Mouse (Mus musculus) midbrain, embryonic 14.5 days (tissue): ENCODE data around the gene Atxn1. TPM values are rescaled to one million over a fixed set of nuclear protein-coding genes. Genes with fewer than 3 reads are reported as not detected.

Experiments used
- ATAC-seq: fragments of 200-750 bp; cut with Nextera tagmentation; 2 replicates; pipeline ENCODE4 v1.8.0; 2017; ENCODE audit warnings: moderate number of reproducible peaks, moderate library complexity; ENCODE audit not compliant: low FRiP score, low TSS enrichment
- DNase-seq: peaks from one replicate; pipeline ENCODE4 v3.0.0-alpha.2; 2015
- H3K27ac ChIP-seq: fragments of 300-500 bp; sonication (generic); replicated peaks from 2 replicates; pipeline ENCODE4 v1.5.1; 2014; ENCODE audit warnings: mild to moderate bottlenecking, low read depth, low read length, moderate library complexity
- H3K27me3 ChIP-seq: fragments of 300-500 bp; sonication (generic); 2 replicates; pipeline ENCODE4 v1.6.1; 2014; ENCODE audit warnings: low read length, control low read depth, mixed read lengths; ENCODE audit not compliant: control insufficient read depth, insufficient read depth
- H3K36me3 ChIP-seq: fragments of 300-500 bp; sonication (generic); 2 replicates; pipeline ENCODE4 v1.6.1; 2014; ENCODE audit warnings: low read length, control low read depth; ENCODE audit not compliant: control insufficient read depth, insufficient read depth
- H3K4me1 ChIP-seq: fragments of 300-500 bp; sonication (generic); 2 replicates; pipeline ENCODE4 v1.6.1; 2014; ENCODE audit warnings: mild to moderate bottlenecking, antibody characterized with exemption, low read length, control low read depth; ENCODE audit not compliant: control insufficient read depth, insufficient read depth
- H3K4me2 ChIP-seq: fragments of 300-500 bp; sonication (generic); 2 replicates; pipeline ENCODE4 v1.6.1; 2014; ENCODE audit warnings: mild to moderate bottlenecking, low read length, moderate library complexity
- H3K4me3 ChIP-seq: fragments of 300-500 bp; sonication (generic); replicated peaks from 2 replicates; pipeline ENCODE4 v1.5.1; 2014; ENCODE audit warnings: low read depth, low read length
- H3K9ac ChIP-seq: fragments of 300-500 bp; sonication (generic); replicated peaks from 2 replicates; pipeline ENCODE4 v1.6.1; 2014; ENCODE audit warnings: mild to moderate bottlenecking, low read length, moderate library complexity
- H3K9me3 ChIP-seq: fragments of 300-500 bp; sonication (generic); 2 replicates; pipeline ENCODE4 v1.6.1; 2016; ENCODE audit warnings: low read length, control low read depth, mixed read lengths; ENCODE audit not compliant: control insufficient read depth
- WGBS: fragments of 180-500 bp; shearing (Covaris S2); extraction: QIAGEN DNeasy Blood & Tissue Kit; methylation state at CpG from one replicate; pipeline ENCODE4 v1.1.7; 2014; 5-methylcytosine and 5-hydroxymethylcytosine counted together
- polyA plus RNA-seq: library from polyadenylated mRNA; unstranded; fragments of >200 nt; fragmentation: Nextera tagmentation; extraction: Ambion mirVana; gene quantifications from 2 replicates; pipeline ENCODE4 v1.2.1, GENCODE M21; 2014

Atxn1 gene
- polyA plus RNA-seq, 1 experiment from 2014 or later: 7.3 TPM

- 77% methylated on average over 13 of the region's 13 CpGs for WGBS
- Histone ChIP-seq H3K36me3 (no peaks in the 10 kb centered on the region), H3K27me3 (peaks cover 6% of the 10 kb centered on the region; the same call in 1 of the 2 replicates), H3K27ac (no peak overlapping the region), H3K4me2 (no peak overlapping the region), H3K4me1 (no peaks in the 10 kb centered on the region), H3K9ac (no peak overlapping the region), H3K4me3 (no peak overlapping the region), H3K9me3 (no peaks in the 10 kb centered on the region)
- DNase-seq (no peak), ATAC-seq (no peak)
Measured at GRCm38 (mm10) chr13:45861885-45862605, 102.8 kb downstream of the Atxn1 start.

GRCm38 (mm10) chr13:45861098-45861580 lies 103.7 kb downstream of the Atxn1 start:
- no peaks in the 10 kb centered on the region for H3K9me3 ChIP-seq
- 3% methylated on average over 10 of the region's 10 CpGs for WGBS
- no peak overlapping the region for H3K4me3 ChIP-seq
- H3K4me2 ChIP-seq: no peak overlapping the region
- no peak overlapping the region for H3K27ac ChIP-seq
- no peak for ATAC-seq
- no peak overlapping the region for H3K9ac ChIP-seq
- H3K36me3 ChIP-seq: no peaks in the 10 kb centered on the region
- DNase-seq: peak; percentile 59
- no peaks in the 10 kb centered on the region for H3K4me1 ChIP-seq
- peaks cover 6% of the 10 kb centered on the region; the same call in 1 of the 2 replicates for H3K27me3 ChIP-seq

GRCm38 (mm10) chr13:45859081-45859709 lies 105.6 kb downstream of the Atxn1 start:
- Histone ChIP-seq H3K36me3 (no peaks in the 10 kb centered on the region), H3K9me3 (no peaks in the 10 kb centered on the region), H3K4me3 (no peak overlapping the region), H3K9ac (no peak overlapping the region), H3K4me1 (no peaks in the 10 kb centered on the region), H3K27me3 (peaks cover 6% of the 10 kb centered on the region; the same call in 1 of the 2 replicates), H3K27ac (0 out of 2 replicates have a peak overlapping the region, but pooled peaks have one; percentile 13), H3K4me2 (no peak overlapping the region)
- ATAC-seq (no peak), DNase-seq (no peak)
- 66% methylated on average over 12 of the region's 12 CpGs for WGBS

GRCm38 (mm10) chr13:45857416-45857815 lies 107.4 kb downstream of the Atxn1 start:
- Histone ChIP-seq H3K36me3 (no peaks in the 10 kb centered on the region), H3K27ac (no peak overlapping the region), H3K9ac (no peak overlapping the region), H3K27me3 (no peaks in the 10 kb centered on the region), H3K4me3 (no peak overlapping the region), H3K4me2 (no peak overlapping the region), H3K9me3 (no peaks in the 10 kb centered on the region), H3K4me1 (no peaks in the 10 kb centered on the region)
- DNase-seq (no peak), ATAC-seq (no peak)
- 88% methylated on average over 8 of the region's 8 CpGs for WGBS

GRCm38 (mm10) chr13:45854531-45854930 lies 110.3 kb downstream of the Atxn1 start:
- no peaks in the 10 kb centered on the region for H3K36me3 ChIP-seq
- no peak overlapping the region for H3K27ac ChIP-seq
- H3K4me3 ChIP-seq: no peak overlapping the region
- ATAC-seq (no peak), DNase-seq (no peak)
- no peaks in the 10 kb centered on the region for H3K9me3 ChIP-seq
- H3K9ac ChIP-seq: no peak overlapping the region
- H3K4me2 ChIP-seq: no peak overlapping the region
- H3K4me1 ChIP-seq: no peaks in the 10 kb centered on the region
- WGBS: 69% methylated on average over 5 of the region's 5 CpGs
- no peaks in the 10 kb centered on the region for H3K27me3 ChIP-seq

GRCm38 (mm10) chr13:45853691-45854090 lies 111.1 kb downstream of the Atxn1 start:
- Histone ChIP-seq H3K4me2 (no peak overlapping the region), H3K27ac (no peak overlapping the region), H3K9ac (no peak overlapping the region), H3K36me3 (no peaks in the 10 kb centered on the region), H3K4me1 (no peaks in the 10 kb centered on the region), H3K4me3 (no peak overlapping the region), H3K9me3 (no peaks in the 10 kb centered on the region), H3K27me3 (no peaks in the 10 kb centered on the region)
- ATAC-seq: no peak
- no peak for DNase-seq
- 85% methylated on average over 6 of the region's 6 CpGs for WGBS

GRCm38 (mm10) chr13:45852288-45852687 lies 112.5 kb downstream of the Atxn1 start:
- H3K4me3 ChIP-seq: no peak overlapping the region
- DNase-seq: no peak
- H3K9ac ChIP-seq: no peak overlapping the region
- ATAC-seq: no peak
- no peak overlapping the region for H3K4me2 ChIP-seq
- H3K27ac ChIP-seq: no peak overlapping the region
- no peaks in the 10 kb centered on the region for H3K27me3 ChIP-seq
- no peaks in the 10 kb centered on the region for H3K36me3 ChIP-seq
- WGBS: 81% methylated on average over 2 of the region's 2 CpGs
- H3K4me1 ChIP-seq: no peaks in the 10 kb centered on the region
- H3K9me3 ChIP-seq: no peaks in the 10 kb centered on the region

GRCm38 (mm10) chr13:45851746-45852145 lies 113.1 kb downstream of the Atxn1 start:
- Histone ChIP-seq H3K27ac (no peak overlapping the region), H3K36me3 (no peaks in the 10 kb centered on the region), H3K9ac (no peak overlapping the region), H3K4me3 (no peak overlapping the region), H3K4me2 (no peak overlapping the region), H3K4me1 (no peaks in the 10 kb centered on the region), H3K9me3 (no peaks in the 10 kb centered on the region), H3K27me3 (no peaks in the 10 kb centered on the region)
- 93% methylated on average over 2 of the region's 2 CpGs for WGBS
- ATAC-seq (no peak), DNase-seq (no peak)

- H3K4me3 ChIP-seq: no peak overlapping the region
- no peaks in the 10 kb centered on the region for H3K4me1 ChIP-seq
- no peak overlapping the region for H3K9ac ChIP-seq
- DNase-seq (no peak), ATAC-seq (no peak)
- H3K27ac ChIP-seq: no peak overlapping the region
- 68% methylated on average over 4 of the region's 4 CpGs for WGBS
- no peak overlapping the region for H3K4me2 ChIP-seq
- no peaks in the 10 kb centered on the region for H3K27me3 ChIP-seq
- H3K36me3 ChIP-seq: no peaks in the 10 kb centered on the region
- H3K9me3 ChIP-seq: no peaks in the 10 kb centered on the region
Measured at GRCm38 (mm10) chr13:45851156-45851555, 113.7 kb downstream of the Atxn1 start.
